10 mouse cellular contexts compared by ENCODE assay signal in the genomic region with DNA sequence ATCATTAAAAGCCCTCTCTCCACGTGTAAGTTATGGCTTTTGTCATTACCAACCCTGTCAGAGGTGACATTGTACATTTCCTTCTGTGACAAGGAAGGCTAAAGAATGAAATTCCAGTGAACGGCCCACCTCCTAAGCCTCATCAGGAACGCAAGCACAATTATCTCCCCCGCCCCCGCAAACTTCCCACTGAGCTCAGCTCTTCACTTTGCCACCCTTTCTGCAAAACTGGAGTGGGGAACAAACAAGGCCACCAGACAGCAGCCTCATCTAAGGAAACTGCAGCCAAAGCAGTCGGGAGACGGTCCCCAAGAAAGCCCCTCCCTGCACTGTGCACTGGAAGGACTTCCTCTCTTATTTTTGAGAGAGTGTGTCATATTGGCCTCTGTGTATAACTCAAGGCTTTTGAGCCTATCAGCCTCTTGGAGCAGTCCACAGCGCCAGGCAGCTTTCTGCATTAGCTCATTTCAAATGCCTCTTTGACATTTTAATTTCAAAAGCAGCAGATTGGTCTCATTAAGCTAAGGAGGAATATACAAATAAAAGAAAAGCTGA.
DNase-seq lines count a peak whose midpoint lies in the region; ATAC-seq and TF ChIP-seq lines count a peak whose summit lies in the region.
"Had no signal": no experiment of that assay in that cellular context is flagged by ENCODE, and none has a peak within 500 bp of the region (broad histone marks: within the 10 kb centered on the region; RNA-seq: fewer than 3 reads in every experiment).

No protein-coding gene starts in this region.

- H3K4me2 ChIP-seq in lung, postnatal 0 days (replicated peaks; ENCODE audit: low read depth, low read length): no peak overlapping the region
- H3K4me2 ChIP-seq in heart, embryonic 15.5 days: peak overlapping the region; percentile 22; the same call in 1 of the 2 replicates
- H3K4me2 ChIP-seq: limb, embryonic 15.5 days had no signal

- no peak for TF ChIP-seq CTCF in lung, postnatal 0 days (IDR thresholded peaks at IDR 0.05)

- DNase-seq in adrenal gland, postnatal 10 days: peak; percentile 11
- no peak for DNase-seq in adrenal gland, postnatal 14 days
- DNase-seq in lung, postnatal 0 days (ENCODE audit: low spot score): peak; percentile 26
- no peak for DNase-seq in lung, postnatal 25 days (ENCODE audit: low spot score)
- DNase-seq in layer of hippocampus, adult 9-11 months: peak; percentile 35
- no peak for DNase-seq in spleen, adult 18-20 months
- no peak for DNase-seq in retina, postnatal 1 day

- no peaks in the 10 kb centered on the region for H3K9me3 ChIP-seq in lung, postnatal 0 days (ENCODE audit: low read length)
- H3K9me3 ChIP-seq in heart, embryonic 15.5 days (replicated peaks): no peaks in the 10 kb centered on the region
- H3K9me3 ChIP-seq: limb, embryonic 15.5 days had no signal

- no peak overlapping the region for H3K9ac ChIP-seq in lung, postnatal 0 days (replicated peaks; ENCODE audit: low read depth)
- H3K9ac ChIP-seq in heart, embryonic 15.5 days: no peak overlapping the region
- H3K9ac ChIP-seq: limb, embryonic 15.5 days had no signal

- H3K27me3 ChIP-seq in lung, postnatal 0 days (replicated peaks; ENCODE audit: insufficient read depth, low read length): no peaks in the 10 kb centered on the region
- no peaks in the 10 kb centered on the region for H3K27me3 ChIP-seq in heart, embryonic 15.5 days
- H3K27me3 ChIP-seq: limb, embryonic 15.5 days had no signal

- WGBS in lung, postnatal 0 days: 31% methylated on average over 8 of the region's 8 CpGs
- 21% methylated on average over 8 of the region's 8 CpGs for WGBS in heart, embryonic 15.5 days

- no peak overlapping the region for H3K4me3 ChIP-seq in lung, postnatal 0 days (ENCODE audit: low read depth, low read length)
- no peak overlapping the region for H3K4me3 ChIP-seq in heart, embryonic 15.5 days
- H3K4me3 ChIP-seq: erythroblast, embryonic 14.5 days; limb, embryonic 15.5 days had no signal

- H3K27ac ChIP-seq in lung, postnatal 0 days (ENCODE audit: low read length): no peak overlapping the region
- no peak overlapping the region for H3K27ac ChIP-seq in heart, embryonic 15.5 days
- H3K27ac ChIP-seq: limb, embryonic 15.5 days had no signal

- peak; percentile 79 for ATAC-seq in lung, postnatal 0 days
- no peak for ATAC-seq in heart, embryonic 15.5 days (replicated peaks; ENCODE audit: insufficient number of reproducible peaks, insufficient read depth, low FRiP score, low read depth)

- no peaks in the 10 kb centered on the region for H3K36me3 ChIP-seq in lung, postnatal 0 days (ENCODE audit: insufficient read depth, low read length)
- H3K36me3 ChIP-seq in heart, embryonic 15.5 days: no peaks in the 10 kb centered on the region
- H3K36me3 ChIP-seq: limb, embryonic 15.5 days had no signal

- TF ChIP-seq EP300 in lung, postnatal 0 days (IDR thresholded peaks at IDR 0.05): no peak

- no peaks in the 10 kb centered on the region for H3K4me1 ChIP-seq in lung, postnatal 0 days (ENCODE audit: insufficient read depth, low read depth, low read length)
- peaks cover 10% of the 10 kb centered on the region for H3K4me1 ChIP-seq in heart, embryonic 15.5 days (replicated peaks)

Comparison
In these comparisons a context has a peak if more than half of its experiments do, and no peak if none do; other contexts are left out.
1. DNase-seq: peak in adrenal gland, postnatal 10 days (single experiment), lung, postnatal 0 days (single experiment) and layer of hippocampus, adult 9-11 months (single experiment); none in adrenal gland, postnatal 14 days (single experiment), lung, postnatal 25 days (single experiment), spleen, adult 18-20 months (0 of 2) and retina, postnatal 1 day (single experiment).